Mouse (Mus musculus): ENCODE measurements around the gene Pan3.

Pan3 gene

DNA sequence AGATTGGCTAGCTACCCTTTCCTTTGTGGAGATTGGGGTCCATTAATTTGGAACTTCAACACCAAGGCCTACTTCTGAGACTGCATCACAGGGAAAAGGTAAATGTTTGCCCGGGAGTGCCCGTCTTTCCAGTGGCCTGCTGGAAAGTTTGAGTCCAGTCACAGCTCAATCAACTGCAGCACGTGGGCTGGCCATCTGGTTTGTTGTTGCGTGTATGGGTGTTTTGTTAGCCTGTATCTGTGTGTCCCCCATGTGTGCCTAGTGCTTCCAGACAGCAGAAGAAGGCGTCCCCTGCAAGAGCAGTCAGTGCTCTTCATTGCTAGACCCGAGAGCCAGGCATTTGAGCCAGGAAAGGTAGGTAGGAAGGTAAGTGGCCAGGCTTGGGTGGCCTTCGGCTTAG, 135.5 kb downstream of the Pan3 start:
- no peak for DNase-seq

GRCm38 (mm10) chr5:147566335-147566734, 136.4 kb downstream of the Pan3 start:
- DNase-seq, result no peak

- DNase-seq, result no peak
Observed at GRCm38 (mm10) chr5:147572695-147573094, 142.7 kb downstream of the Pan3 start.

GRCm38 (mm10) chr5:147573555-147573954, 143.6 kb downstream of the Pan3 start:
- no peak for DNase-seq

DNA sequence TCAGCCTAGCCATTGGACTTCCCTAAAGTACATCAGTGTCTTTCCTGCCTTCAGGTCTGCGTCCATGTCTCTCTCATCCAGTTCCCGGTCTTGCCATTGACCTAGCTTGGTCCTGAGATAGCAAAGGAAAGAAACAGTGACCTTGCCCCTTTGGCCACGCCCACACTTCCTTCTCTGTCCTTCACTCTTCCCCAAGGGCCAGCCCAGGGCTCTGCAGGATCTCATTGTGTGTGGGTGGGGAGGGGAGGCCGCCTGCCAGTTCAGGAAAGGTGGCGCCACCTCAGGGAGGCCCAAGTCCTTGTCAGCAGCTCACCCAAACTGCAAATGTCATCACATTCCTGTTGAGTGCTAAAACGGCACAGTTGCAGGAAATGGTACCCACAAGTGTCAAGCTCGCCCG, 144.6 kb downstream of the Pan3 start:
- no peak for DNase-seq

- DNase-seq, result no peak
Observed at GRCm38 (mm10) chr5:147577003-147577402, 147.0 kb downstream of the Pan3 start.

DNA sequence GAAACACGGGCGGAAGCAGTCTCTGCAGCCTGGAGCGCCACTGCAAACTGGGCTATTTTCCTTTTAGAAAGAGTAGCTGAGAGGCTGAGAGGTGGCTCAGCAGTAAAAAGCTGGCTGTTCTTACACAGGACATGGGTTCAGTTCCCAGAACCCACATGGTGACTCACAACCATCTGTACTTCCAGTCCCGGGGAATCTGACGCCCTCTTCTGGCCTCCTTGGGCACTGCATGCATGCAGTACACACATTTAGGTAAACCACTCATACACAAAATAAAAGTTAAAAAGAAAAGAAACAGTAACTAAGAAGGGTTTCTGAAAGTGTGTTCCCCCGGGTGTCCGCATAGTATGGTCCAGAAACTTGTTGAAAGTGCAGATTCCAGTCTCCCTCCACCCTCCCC, 149.2 kb downstream of the Pan3 start:
- DNase-seq, result no peak

GRCm38 (mm10) chr5:147579691-147580090, 149.7 kb downstream of the Pan3 start:
- no peak for DNase-seq

GRCm38 (mm10) chr5:147580181-147580580, 150.2 kb downstream of the Pan3 start:
- DNase-seq, result no peak

GRCm38 (mm10) chr5:147583702-147584298, 153.8 kb downstream of the Pan3 start:
- DNase-seq, result peak; percentile 91

DNA sequence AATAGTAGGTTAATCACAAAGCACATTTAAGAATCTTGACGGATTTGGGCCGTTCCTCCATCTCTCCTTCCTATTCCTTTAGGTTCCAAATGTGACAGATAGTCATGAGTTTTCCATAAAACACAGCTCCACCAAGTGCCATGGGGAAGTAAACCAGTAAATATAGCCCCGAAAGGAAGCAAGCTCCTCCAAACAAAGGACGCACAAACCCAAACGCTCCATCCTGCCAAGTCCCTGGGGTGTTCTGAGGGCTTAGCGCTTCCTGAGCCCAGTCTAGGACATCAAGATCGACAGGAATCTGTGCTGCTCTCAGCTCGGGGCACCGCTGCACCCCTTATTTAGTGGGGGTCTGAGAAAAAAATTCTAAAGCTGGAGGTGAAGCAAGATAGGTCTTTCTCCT, 154.7 kb downstream of the Pan3 start:
- no peak for DNase-seq

- DNase-seq, result no peak
Observed at GRCm38 (mm10) chr5:147585070-147585469, 155.1 kb downstream of the Pan3 start.

DNA sequence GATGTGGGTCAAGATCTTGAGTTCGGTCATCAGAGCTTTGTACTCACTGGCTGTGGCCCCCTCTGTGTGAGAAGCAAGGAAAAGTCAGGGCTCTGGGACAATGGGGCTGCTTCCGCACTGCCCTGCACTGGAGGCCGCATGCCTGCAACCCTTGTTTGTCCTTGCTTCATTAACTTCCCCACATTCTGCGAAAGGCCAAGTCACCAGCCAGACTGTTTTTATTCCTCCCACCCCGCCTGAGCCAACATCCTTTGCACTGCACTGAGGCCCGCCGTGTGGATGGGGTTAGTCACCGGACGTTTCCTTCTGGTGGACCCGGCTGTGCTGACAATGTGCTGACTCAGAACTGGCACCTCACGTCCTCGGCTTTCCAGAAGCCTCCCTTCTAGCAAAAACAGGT, 159.9 kb downstream of the Pan3 start:
- DNase-seq, result no peak

DNA sequence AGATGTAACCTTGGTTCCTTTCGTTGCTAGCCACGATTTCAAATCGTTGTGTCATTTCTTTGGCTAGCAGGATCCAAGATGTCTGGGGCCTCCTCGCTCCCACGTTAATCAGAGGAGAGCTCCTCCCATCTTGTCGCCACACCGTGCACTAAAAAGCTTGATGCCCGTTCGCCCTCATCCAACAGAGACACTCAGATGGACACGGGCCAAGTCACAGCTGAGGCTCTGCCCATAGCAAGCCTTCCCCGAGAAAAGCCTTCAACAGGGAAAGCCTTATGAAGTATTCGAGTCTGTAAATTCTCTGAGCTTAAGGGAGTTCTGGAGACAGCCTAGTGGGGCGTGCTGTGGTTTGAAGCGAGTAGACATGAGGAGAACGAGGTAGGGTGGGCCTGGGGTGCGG, 167.9 kb downstream of the Pan3 start:
- peak; percentile 15 for DNase-seq
